ENCODE assay signal across 17 mouse cellular contexts in the genomic region with DNA sequence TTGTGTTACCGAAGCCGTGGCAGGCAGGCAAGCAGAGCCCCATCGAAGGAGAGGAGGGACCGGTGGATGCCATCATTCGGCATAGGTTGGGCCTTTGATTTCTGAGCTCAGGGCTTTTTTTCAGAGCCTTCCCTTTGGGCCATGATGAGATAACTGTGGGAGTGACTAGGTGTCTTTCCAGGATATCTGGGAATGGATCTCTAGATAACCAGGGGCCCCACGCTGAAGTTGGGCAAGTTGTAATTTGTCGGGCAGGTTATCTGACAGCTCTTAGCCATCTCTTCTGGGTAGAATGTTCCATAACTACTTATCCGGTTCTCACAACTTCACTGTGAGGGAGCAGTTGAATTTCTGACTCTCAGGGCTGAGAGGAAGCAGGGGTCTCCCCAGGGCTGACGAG.
DNase-seq lines count a peak whose midpoint lies in the region; ATAC-seq and TF ChIP-seq lines count a peak whose summit lies in the region.
"Had no signal": no experiment of that assay in that cellular context is flagged by ENCODE, and none has a peak within 500 bp of the region (broad histone marks: within the 10 kb centered on the region; RNA-seq: fewer than 3 reads in every experiment).

No protein-coding gene starts in this region.

- ATAC-seq in heart, embryonic 15.5 days (replicated peaks; ENCODE audit: insufficient number of reproducible peaks, insufficient read depth, low FRiP score, low read depth), result no peak
- ATAC-seq in liver, embryonic 15.5 days (ENCODE audit: insufficient read depth), result peak; percentile 73
- no peak for ATAC-seq in forebrain, embryonic 16.5 days
- ATAC-seq: activated CD4-positive, CD25-positive, alpha-beta regulatory T cell, adult 4 months; forebrain, embryonic 14.5 days had no signal

- peak in 1 of 2 experiments; percentile 77; a peak in 2 of 4 replicates for TF ChIP-seq EP300 in MEL (IDR thresholded peaks at IDR 0.05; ENCODE audit: low read depth in 1 of 2, low read length in 2 of 2)

- H3K36me3 ChIP-seq in heart, embryonic 15.5 days, result no peaks in the 10 kb centered on the region
- peaks cover 0 to 84% of the 10 kb centered on the region in 2 experiments; a peak in 2 of 4 replicates for H3K36me3 ChIP-seq in MEL (ENCODE audit: control insufficient read depth in 1 of 2, insufficient read depth in 2 of 2, low read length in 2 of 2)
- peaks cover 95% of the 10 kb centered on the region for H3K36me3 ChIP-seq in erythroblast, embryonic 14.5 days (ENCODE audit: control insufficient read depth)
- peaks cover 33% of the 10 kb centered on the region for H3K36me3 ChIP-seq in liver, embryonic 15.5 days (replicated peaks)
- peaks cover 2% of the 10 kb centered on the region; the same call in 1 of the 2 replicates for H3K36me3 ChIP-seq in forebrain, embryonic 16.5 days (ENCODE audit: control insufficient read depth, insufficient read depth)
- H3K36me3 ChIP-seq: neural tube, embryonic 13.5 days had no signal

- peak overlapping the region; percentile 55; the same call in 1 of the 2 replicates for H3K27ac ChIP-seq in heart, embryonic 15.5 days
- H3K27ac ChIP-seq in MEL (ENCODE audit: control insufficient read depth, low read depth, low read length), result peak overlapping the region; percentile 80
- peak overlapping the region; percentile 86 for H3K27ac ChIP-seq in liver, embryonic 15.5 days (replicated peaks)
- no peak overlapping the region for H3K27ac ChIP-seq in forebrain, embryonic 16.5 days (ENCODE audit: low read length)
- H3K27ac ChIP-seq: embryonic facial prominence, embryonic 10.5 days; hindbrain, embryonic 12.5 days; layer of hippocampus, adult 2 months; neural tube, embryonic 13.5 days had no signal

- no peaks in the 10 kb centered on the region for H3K27me3 ChIP-seq in heart, embryonic 15.5 days
- no peaks in the 10 kb centered on the region for H3K27me3 ChIP-seq in MEL (ENCODE audit: control insufficient read depth in 1 of 2, insufficient read depth in 2 of 2, low read length in 2 of 2)
- H3K27me3 ChIP-seq in erythroblast, embryonic 14.5 days (ENCODE audit: control insufficient read depth), result no peaks in the 10 kb centered on the region
- H3K27me3 ChIP-seq in liver, embryonic 15.5 days, result no peaks in the 10 kb centered on the region
- H3K27me3 ChIP-seq in forebrain, embryonic 16.5 days (replicated peaks; ENCODE audit: control insufficient read depth, insufficient read depth, low read length), result no peaks in the 10 kb centered on the region
- H3K27me3 ChIP-seq: hindbrain, embryonic 12.5 days; neural tube, embryonic 13.5 days had no signal

- peaks cover 68% of the 10 kb centered on the region for H3K79me2 ChIP-seq in MEL (ENCODE audit: control insufficient read depth, insufficient read depth, low read length, poor library complexity)

- TF ChIP-seq POLR2A in MEL (IDR thresholded peaks at IDR 0.05; ENCODE audit: control insufficient read depth in 1 of 2, insufficient read depth in 1 of 2, low read depth in 1 of 2, low read length in 2 of 2, poor library complexity in 1 of 2), result no peak

- peaks cover 53% of the 10 kb centered on the region for H3K4me1 ChIP-seq in heart, embryonic 15.5 days (replicated peaks)
- peaks cover 46 to 64% of the 10 kb centered on the region in 2 experiments for H3K4me1 ChIP-seq in MEL (ENCODE audit: control insufficient read depth in 1 of 2, insufficient read depth in 2 of 2, low read length in 2 of 2)
- peaks cover 98% of the 10 kb centered on the region for H3K4me1 ChIP-seq in erythroblast, embryonic 14.5 days (ENCODE audit: control insufficient read depth)
- peaks cover 94% of the 10 kb centered on the region for H3K4me1 ChIP-seq in liver, embryonic 15.5 days (replicated peaks)
- H3K4me1 ChIP-seq in forebrain, embryonic 16.5 days (replicated peaks; ENCODE audit: control insufficient read depth, insufficient read depth, low read length), result peaks cover 20% of the 10 kb centered on the region

- H3K9me3 ChIP-seq in heart, embryonic 15.5 days (replicated peaks), result no peaks in the 10 kb centered on the region
- no peaks in the 10 kb centered on the region for H3K9me3 ChIP-seq in MEL (replicated peaks; ENCODE audit: insufficient read depth, low read length)
- H3K9me3 ChIP-seq in erythroblast, embryonic 14.5 days (ENCODE audit: control insufficient read depth, low read length), result peaks cover 14% of the 10 kb centered on the region
- H3K9me3 ChIP-seq in liver, embryonic 15.5 days (replicated peaks), result no peaks in the 10 kb centered on the region
- H3K9me3 ChIP-seq in forebrain, embryonic 16.5 days (ENCODE audit: control insufficient read depth, low read length), result peaks cover 5% of the 10 kb centered on the region

- H3K4me3 ChIP-seq in heart, embryonic 15.5 days, result no peak overlapping the region
- peak overlapping the region in 1 of 2 experiments; percentile 6; a peak in 1 of 4 replicates for H3K4me3 ChIP-seq in MEL (ENCODE audit: control insufficient read depth in 1 of 2, insufficient read depth in 1 of 2, low read depth in 2 of 2, low read length in 2 of 2)
- H3K4me3 ChIP-seq in erythroblast, embryonic 14.5 days (replicated peaks), result peak overlapping the region; percentile 48
- H3K4me3 ChIP-seq in liver, embryonic 15.5 days (replicated peaks), result peak overlapping the region; percentile 39
- H3K4me3 ChIP-seq in forebrain, embryonic 16.5 days (replicated peaks; ENCODE audit: low read length), result no peak overlapping the region
- H3K4me3 ChIP-seq: embryonic facial prominence, embryonic 10.5 days; hindbrain, embryonic 12.5 days; layer of hippocampus, adult 2 months; neural tube, embryonic 13.5 days had no signal

- TF ChIP-seq RAD21 in MEL (IDR thresholded peaks at IDR 0.05; ENCODE audit: low read depth, low read length), result no peak

- 58% methylated on average over 9 of the region's 9 CpGs for WGBS in heart, embryonic 15.5 days
- 25% methylated on average over 9 of the region's 9 CpGs for WGBS in liver, embryonic 15.5 days (ENCODE audit: insufficient replicate concordance)
- 95% methylated on average over 9 of the region's 9 CpGs for WGBS in forebrain, embryonic 16.5 days

- no peak overlapping the region for H3K9ac ChIP-seq in heart, embryonic 15.5 days
- H3K9ac ChIP-seq in MEL (ENCODE audit: control insufficient read depth, low read depth, low read length, poor library complexity, severe bottlenecking), result peak overlapping the region; percentile 36
- H3K9ac ChIP-seq in liver, embryonic 15.5 days, result peak overlapping the region; percentile 39; the same call in 1 of the 2 replicates
- no peak overlapping the region for H3K9ac ChIP-seq in forebrain, embryonic 16.5 days (replicated peaks; ENCODE audit: low read depth, low read length)
- H3K9ac ChIP-seq: hindbrain, embryonic 12.5 days; neural tube, embryonic 13.5 days had no signal

- no peak for TF ChIP-seq CTCF in MEL (IDR thresholded peaks at IDR 0.05 in 2 of 3, conservative IDR thresholded peaks at IDR 0.05 in 1 of 3; ENCODE audit: control insufficient read depth in 1 of 3, insufficient read depth in 1 of 3, low read depth in 2 of 3, low read length in 3 of 3, poor library complexity in 1 of 3, severe bottlenecking in 1 of 3)

- no peak for DNase-seq in heart, postnatal 25 days (ENCODE audit: low spot score)
- DNase-seq in MEL (ENCODE audit: low read depth, low spot score), result peak; percentile 58
- no peak for DNase-seq in retina, embryonic 14.5 days (ENCODE audit: low spot score)
- DNase-seq in thymus, adult 18-20 months, result no peak
- DNase-seq: cerebellum, adult 9-10 months; left cerebral cortex, postnatal 4 days; midbrain, embryonic 14.5 days had no signal

- H3K4me2 ChIP-seq in heart, embryonic 15.5 days, result no peak overlapping the region
- peak overlapping the region; percentile 70 for H3K4me2 ChIP-seq in liver, embryonic 15.5 days
- H3K4me2 ChIP-seq in forebrain, embryonic 16.5 days (ENCODE audit: low read length), result no peak overlapping the region
- H3K4me2 ChIP-seq: hindbrain, embryonic 12.5 days; neural tube, embryonic 13.5 days had no signal

- intact Hi-C loops in heart, postnatal 25 days (cut with DNase I), result no loop called here

TF ChIP-seq in MEL, 35 proteins besides CTCF, POLR2A, EP300 and RAD21:
- TF ChIP-seq MAZ (IDR thresholded peaks at IDR 0.05; ENCODE audit: low read depth, low read length) (no peak), RCOR1 (IDR thresholded peaks at IDR 0.05; ENCODE audit: low read depth, low read length) (peak; percentile 50; the same call in 1 of the 2 replicates), GATA1 (IDR thresholded peaks at IDR 0.05; ENCODE audit: low read depth, low read length) (peak; percentile 82), TAL1 (IDR thresholded peaks at IDR 0.05; ENCODE audit: low read length) (no peak), ZKSCAN1 (IDR thresholded peaks at IDR 0.05; ENCODE audit: low read depth, low read length) (no peak), UBTF (IDR thresholded peaks at IDR 0.05; ENCODE audit: borderline replicate concordance, insufficient read depth, low read depth, low read length) (no peak), ZMIZ1 (IDR thresholded peaks at IDR 0.05; ENCODE audit: low read depth, low read length) (no peak), POLR2AphosphoS5 (IDR thresholded peaks at IDR 0.05; ENCODE audit: borderline replicate concordance, low read depth, low read length) (no peak), SMC3 (IDR thresholded peaks at IDR 0.05; ENCODE audit: low read depth, low read length) (no peak), TCF12 (IDR thresholded peaks at IDR 0.05; ENCODE audit: low read depth, low read length) (peak; percentile 71), SIN3A (IDR thresholded peaks at IDR 0.05; ENCODE audit: low read length) (peak; percentile 25; the same call in 1 of the 2 replicates), MYB (IDR thresholded peaks at IDR 0.05; ENCODE audit: low read depth, low read length) (no peak), MXI1 (IDR thresholded peaks at IDR 0.05; ENCODE audit: low read depth, low read length) (no peak), ETS1 (IDR thresholded peaks at IDR 0.05; ENCODE audit: low read depth, low read length) (peak; percentile 68), MAX (IDR thresholded peaks at IDR 0.05; ENCODE audit: low read length) (no peak), NELFE (IDR thresholded peaks at IDR 0.05; ENCODE audit: low read depth, low read length) (no peak), ZC3H11A (IDR thresholded peaks at IDR 0.05; ENCODE audit: low read depth, low read length) (no peak), MEF2A (IDR thresholded peaks at IDR 0.05; ENCODE audit: extremely low read depth, insufficient replicate concordance, low read depth, low read length, poor library complexity, severe bottlenecking) (no peak), ZNF384 (IDR thresholded peaks at IDR 0.05; ENCODE audit: low read depth, low read length) (no peak), E2F4 (IDR thresholded peaks at IDR 0.05; ENCODE audit: borderline replicate concordance, low read depth, low read length) (no peak)

Comparison
In these comparisons a context has a peak if more than half of its experiments do, and no peak if none do; other contexts are left out.
1. H3K4me3 ChIP-seq: peak in erythroblast, embryonic 14.5 days (single experiment) and liver, embryonic 15.5 days (single experiment); none in heart, embryonic 15.5 days (single experiment) and forebrain, embryonic 16.5 days (single experiment).
2. H3K9ac ChIP-seq: peak in MEL (single experiment) and liver, embryonic 15.5 days (single experiment); none in heart, embryonic 15.5 days (single experiment) and forebrain, embryonic 16.5 days (single experiment).